Mouse (Mus musculus): ENCODE measurements around the gene Lipf.

Lipf gene

DNA sequence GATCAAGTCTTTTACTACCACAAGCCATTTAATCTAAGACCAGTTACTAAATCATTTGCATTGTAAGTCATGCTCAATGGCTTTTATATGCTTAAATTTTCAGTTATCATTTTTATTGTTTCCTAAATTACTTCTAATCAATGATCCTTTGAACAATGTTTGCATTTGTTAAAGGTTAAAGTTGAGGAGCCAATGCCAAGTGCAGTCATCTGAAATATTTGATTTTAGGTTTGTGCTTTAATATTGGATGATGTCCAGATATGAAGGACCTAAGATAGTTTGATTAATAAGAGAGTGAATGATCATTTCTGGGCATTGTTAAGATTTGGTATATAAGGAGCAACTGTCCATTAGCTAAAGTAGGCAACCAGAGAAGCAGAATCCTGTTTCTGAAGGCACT, at the start of gene Lipf:
Lipf (plus strand) TSS at position 301 of the 400 bp plus-strand sequence.
- in situ Hi-C loops (cut with MboI, MseI): no loop called here

DNA sequence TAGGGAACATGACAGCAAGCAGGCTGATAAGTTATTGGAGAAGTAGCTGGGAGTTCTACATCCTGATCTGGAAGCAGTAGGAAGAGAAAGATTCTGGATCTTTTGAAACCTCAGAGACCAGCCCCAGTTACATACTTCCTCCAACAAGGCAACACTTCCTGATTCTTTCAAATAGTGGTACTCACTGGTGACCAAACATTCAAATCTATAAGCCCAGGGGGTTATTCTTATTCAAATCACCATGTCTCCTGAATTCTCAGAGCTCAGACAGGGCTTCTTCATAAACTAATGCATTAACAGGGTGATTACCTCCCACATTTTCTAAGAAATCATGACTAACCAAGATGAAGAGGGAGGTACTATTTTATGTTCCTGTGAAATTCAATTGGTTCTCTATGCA, 36.9 kb upstream of the Lipf start:
- in situ Hi-C loops (cut with MboI, MseI): no loop called here

GRCm38 (mm10) chr19:33979007-33979406, 18.0 kb downstream of the Lipf start:
- in situ Hi-C loops (cut with MboI, MseI): no loop called here

DNA sequence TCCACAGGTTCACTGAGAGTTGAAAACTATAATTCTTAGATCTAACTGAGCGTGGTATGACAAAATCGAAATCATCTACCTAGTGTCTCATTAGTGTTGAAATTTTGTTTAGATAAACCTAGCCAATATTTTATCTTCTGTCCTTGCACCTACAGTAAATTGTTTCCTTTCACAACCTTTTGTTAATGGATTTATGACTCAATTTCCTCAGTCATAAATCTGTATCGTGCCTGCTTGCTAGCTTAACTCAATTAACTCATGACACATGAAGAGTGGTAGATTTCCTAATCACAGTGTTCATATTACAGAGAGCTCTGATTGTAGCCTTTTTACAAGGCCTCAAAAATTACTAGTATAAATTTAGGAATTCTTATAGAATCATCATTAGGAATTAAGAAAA, 22.1 kb downstream of the Lipf start:
- in situ Hi-C loops (cut with MboI, MseI): no loop called here

DNA sequence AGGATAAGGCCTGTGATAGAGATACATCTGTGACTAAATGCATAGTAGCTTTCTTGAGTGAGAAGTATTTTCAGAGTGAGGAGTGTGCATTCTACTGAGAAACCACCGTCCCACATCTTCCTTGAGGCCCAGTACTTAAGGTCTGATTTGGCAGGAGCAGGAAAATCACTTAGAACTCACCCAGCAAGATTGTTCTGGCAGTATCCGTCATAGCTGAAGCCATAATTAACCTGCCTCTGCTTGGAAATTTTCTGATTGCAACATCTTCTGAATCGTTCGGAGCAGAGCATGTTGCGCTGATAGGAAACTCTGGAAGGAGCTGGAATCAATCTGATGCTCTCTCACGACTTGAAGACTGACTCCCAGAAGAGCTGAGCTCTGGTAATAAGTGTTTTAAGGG, 47.0 kb downstream of the Lipf start, which contains the start of gene Lipk:
Lipk (plus strand) TSS at position 289 of the 400 bp plus-strand sequence.
- in situ Hi-C loops (cut with MboI, MseI): loop anchor here in 1 of 2 experiments (25.0 kb wide), 1 partner anchor 621 kb away; the partner anchor contains the start of gene Rnls

DNA sequence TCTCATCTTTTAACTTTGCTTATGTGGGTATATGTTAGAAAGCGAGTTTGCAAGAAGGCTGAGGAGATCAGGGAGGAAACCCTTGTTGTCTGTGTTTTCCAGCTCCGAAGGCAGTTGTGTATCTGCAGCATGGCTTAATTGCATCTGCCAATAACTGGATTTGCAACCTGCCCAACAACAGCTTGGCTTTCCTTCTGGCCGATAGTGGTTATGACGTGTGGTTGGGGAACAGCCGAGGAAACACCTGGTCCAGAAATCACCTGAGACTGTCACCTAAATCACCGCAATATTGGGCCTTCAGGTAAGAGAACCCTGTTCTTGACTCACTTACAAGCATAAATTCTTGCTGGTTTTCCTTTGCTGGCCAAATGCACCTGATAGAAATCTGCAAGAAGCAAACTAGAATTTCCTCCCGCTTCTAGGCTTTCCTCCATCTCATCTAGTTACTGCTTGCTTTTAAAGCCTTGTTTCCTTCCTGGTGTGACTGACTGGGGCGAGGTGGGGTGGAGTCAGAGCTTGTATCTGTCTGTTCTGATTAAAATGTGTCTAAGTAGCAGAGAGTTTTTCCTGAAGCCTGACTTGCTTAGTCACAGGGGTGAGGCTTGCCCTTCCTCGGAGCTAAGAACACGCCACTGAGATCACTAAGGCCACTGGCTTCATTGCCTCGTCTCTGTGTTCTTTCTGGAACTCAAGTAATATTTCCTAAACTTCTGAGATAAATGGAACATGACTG, 60.6 kb downstream of the Lipf start:
- in situ Hi-C loops (cut with MboI, MseI): loop anchor here in 1 of 2 experiments (25.0 kb wide), 1 partner anchor 634 kb away; the partner anchor contains the start of gene Rnls

DNA sequence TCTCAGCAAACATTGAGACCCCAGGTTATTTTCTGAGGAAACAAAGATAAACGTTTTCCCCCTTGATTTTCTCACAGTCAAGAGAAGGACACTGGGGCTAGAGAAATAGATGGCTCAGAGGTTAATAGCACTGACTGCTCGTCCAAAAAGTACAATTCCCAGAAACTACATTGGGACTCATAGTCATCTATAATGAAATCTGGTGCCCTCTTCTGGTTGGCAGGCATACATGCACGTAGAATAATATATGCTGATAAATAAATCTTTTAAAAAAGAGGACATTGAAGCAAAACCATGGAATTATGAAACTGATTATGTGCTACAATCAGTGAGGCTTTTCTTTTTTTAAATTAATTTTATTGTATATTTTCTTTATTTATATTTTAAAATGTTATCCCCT, 61.8 kb downstream of the Lipf start:
- in situ Hi-C loops (cut with MboI, MseI): loop anchor here in 1 of 2 experiments (25.0 kb wide), 1 partner anchor 635 kb away; the partner anchor contains the start of gene Rnls
